Mouse (Mus musculus) CH12.LX (cell line): ENCODE measurements around the gene Ndufv1. TPM values are rescaled to one million over a fixed set of nuclear protein-coding genes. Genes with fewer than 3 reads are reported as not detected.

ENCODE experiments used
- DNase-seq: peaks from one replicate; pipeline ENCODE4 v3.0.0-alpha.2; 2013; ENCODE audit errors: extremely low read depth
- H3K27ac ChIP-seq: 2 replicates; pipeline ENCODE4 v1.5.1; 2012; ENCODE audit warnings: low read depth, mild to moderate bottlenecking, control low read depth, moderate library complexity; ENCODE audit not compliant: insufficient read depth
- H3K27me3 ChIP-seq: replicated peaks from 2 replicates; pipeline ENCODE3; 2012; ENCODE audit warnings: inconsistent platforms
- H3K36me3 ChIP-seq, 2 experiments: replicated peaks in 1 of 2; 2 replicates each; pipeline versions ENCODE3 to v1.6.1; 2012; ENCODE audit warnings: inconsistent platforms in 1 of 2, low read length in 1 of 2, mild to moderate bottlenecking in 1 of 2, mixed read lengths in 1 of 2, moderate library complexity in 1 of 2; ENCODE audit not compliant: control insufficient read depth in 1 of 2, insufficient read depth in 1 of 2
- H3K4me1 ChIP-seq, 2 experiments: 2 replicates each; pipeline ENCODE4 v1.6.1; 2012; ENCODE audit warnings: inconsistent platforms in 1 of 2, moderate library complexity in 1 of 2; ENCODE audit not compliant: insufficient read depth in 2 of 2, control insufficient read depth in 1 of 2
- H3K4me2 ChIP-seq: 2 replicates; pipeline ENCODE4 v1.6.1; 2012; ENCODE audit warnings: low read depth, mild to moderate bottlenecking, control low read depth; ENCODE audit not compliant: poor library complexity, insufficient read depth, severe bottlenecking
- H3K4me3 ChIP-seq, 3 experiments: fragments of 150-350 bp in 1 of 3; sonication (generic) in 1 of 3; replicated peaks in 1 of 3; 2 replicates each; pipeline versions ENCODE3 to v1.5.1; 2011 to 2012; ENCODE audit warnings: low read depth in 2 of 3, low read length in 2 of 3, mild to moderate bottlenecking in 2 of 3, moderate library complexity in 2 of 3, control low read depth in 1 of 3, improper control_type of control experiment in 1 of 3, inconsistent platforms in 1 of 3, mixed read lengths in 1 of 3; ENCODE audit not compliant: poor library complexity in 1 of 3
- H3K79me2 ChIP-seq: replicated peaks from 2 replicates; pipeline ENCODE4 v1.6.1; 2012; ENCODE audit warnings: mild to moderate bottlenecking, moderate library complexity; ENCODE audit not compliant: control insufficient read depth, poor library complexity, insufficient read depth, severe bottlenecking; ENCODE audit errors: extremely low read depth
- H3K9ac ChIP-seq: 2 replicates; pipeline ENCODE4 v1.6.1; 2012; ENCODE audit warnings: low read depth, mild to moderate bottlenecking, control low read depth, moderate library complexity; ENCODE audit not compliant: insufficient read depth
- H3K9me3 ChIP-seq: replicated peaks from 2 replicates; pipeline ENCODE3; 2012; ENCODE audit warnings: low read length, inconsistent platforms, mixed read lengths
- BHLHE40 ChIP-seq: IDR thresholded peaks from 2 replicates; pipeline ENCODE4 v1.6.1; 2011; ENCODE audit warnings: mild to moderate bottlenecking, low read depth, low read length, improper control_type of control experiment
- CHD1 ChIP-seq: IDR thresholded peaks from 2 replicates; pipeline ENCODE4 v1.6.1; 2012; ENCODE audit warnings: low read depth, low read length, improper control_type of control experiment, inconsistent platforms
- CHD2 ChIP-seq: IDR thresholded peaks from 2 replicates; pipeline ENCODE4 v1.6.1; 2011; ENCODE audit warnings: low read length, improper control_type of control experiment
- CTCF ChIP-seq, 2 experiments: IDR thresholded peaks in 1 of 2; conservative IDR thresholded peaks in 1 of 2; 2 replicates each; pipeline ENCODE4 v1.5.1; 2011 to 2012; ENCODE audit warnings: low read depth in 2 of 2, low read length in 2 of 2, improper control_type of control experiment in 1 of 2, inconsistent platforms in 1 of 2, mild to moderate bottlenecking in 1 of 2, moderate library complexity in 1 of 2
- ELF1 ChIP-seq: IDR thresholded peaks from 2 replicates; pipeline ENCODE4 v1.6.1; 2014; ENCODE audit warnings: low read depth, mild to moderate bottlenecking, inconsistent platforms, low read length, improper control_type of control experiment
- EP300 ChIP-seq: IDR thresholded peaks from 2 replicates; pipeline ENCODE4 v1.6.1; 2011; ENCODE audit warnings: low read length, improper control_type of control experiment
- ETS1 ChIP-seq: conservative IDR thresholded peaks from 2 replicates; pipeline ENCODE4 v1.6.1; 2012; ENCODE audit warnings: low read depth, mild to moderate bottlenecking, inconsistent platforms, low read length, improper control_type of control experiment, moderate library complexity
- IRF4 ChIP-seq: IDR thresholded peaks from 2 replicates; pipeline ENCODE4 v1.6.1; 2014; ENCODE audit warnings: low read depth, mild to moderate bottlenecking, inconsistent platforms, low read length, improper control_type of control experiment
- KAT2A ChIP-seq: IDR thresholded peaks from 2 replicates; pipeline ENCODE4 v1.6.1; 2012; ENCODE audit warnings: low read length, improper control_type of control experiment, inconsistent platforms; ENCODE audit not compliant: insufficient replicate concordance
- MAZ ChIP-seq: IDR thresholded peaks from 2 replicates; pipeline ENCODE4 v1.6.1; 2012; ENCODE audit warnings: low read depth, mild to moderate bottlenecking, inconsistent platforms, low read length, improper control_type of control experiment, moderate library complexity
- MXI1 ChIP-seq: IDR thresholded peaks from 2 replicates; pipeline ENCODE4 v1.6.1; 2011; ENCODE audit warnings: mild to moderate bottlenecking, low read depth, low read length, improper control_type of control experiment
- MYC ChIP-seq: IDR thresholded peaks from 2 replicates; pipeline ENCODE4 v1.6.1; 2011; ENCODE audit warnings: low read depth, mild to moderate bottlenecking, improper control_type of control experiment, low read length
- PAX5 ChIP-seq: IDR thresholded peaks from 2 replicates; pipeline ENCODE4 v1.6.1; 2012; ENCODE audit warnings: low read length, inconsistent platforms, mixed read lengths
- POLR2A ChIP-seq: IDR thresholded peaks from 2 replicates; pipeline ENCODE4 v1.6.1; 2011; ENCODE audit warnings: low read depth, mild to moderate bottlenecking, improper control_type of control experiment, low read length
- POLR2AphosphoS2 ChIP-seq: IDR thresholded peaks from 2 replicates; pipeline ENCODE4 v1.6.1; 2011; ENCODE audit warnings: low read depth, low read length, improper control_type of control experiment
- RAD21 ChIP-seq: IDR thresholded peaks from 2 replicates; pipeline ENCODE4 v1.6.1; 2011; ENCODE audit warnings: low read depth, mild to moderate bottlenecking, low read length, improper control_type of control experiment, moderate library complexity
- RCOR1 ChIP-seq: conservative IDR thresholded peaks from 2 replicates; pipeline ENCODE4 v1.6.1; 2012; ENCODE audit warnings: low read depth, mild to moderate bottlenecking, inconsistent platforms, low read length, improper control_type of control experiment
- TBP ChIP-seq: conservative IDR thresholded peaks from 2 replicates; pipeline ENCODE4 v1.6.1; 2011; ENCODE audit warnings: low read depth, low read length, improper control_type of control experiment
- TCF12 ChIP-seq: IDR thresholded peaks from 2 replicates; pipeline ENCODE4 v1.6.1; 2014; ENCODE audit warnings: low read depth, mild to moderate bottlenecking, inconsistent platforms, low read length, improper control_type of control experiment
- UBTF ChIP-seq: IDR thresholded peaks from 2 replicates; pipeline ENCODE4 v1.6.1; 2012; ENCODE audit warnings: low read depth, mild to moderate bottlenecking, inconsistent platforms, low read length, improper control_type of control experiment, moderate library complexity
- USF1 ChIP-seq: IDR thresholded peaks from 2 replicates; pipeline ENCODE4 v1.6.1; 2014; ENCODE audit warnings: low read depth, mild to moderate bottlenecking, inconsistent platforms, low read length, improper control_type of control experiment
- USF2 ChIP-seq: conservative IDR thresholded peaks from 2 replicates; pipeline ENCODE4 v1.6.1; 2011; ENCODE audit warnings: low read depth, low read length, improper control_type of control experiment
- ZC3H11A ChIP-seq: IDR thresholded peaks from 2 replicates; pipeline ENCODE4 v1.6.1; 2012; ENCODE audit warnings: low read depth, mild to moderate bottlenecking, inconsistent platforms, low read length, improper control_type of control experiment
- ZKSCAN1 ChIP-seq: IDR thresholded peaks from 2 replicates; pipeline ENCODE4 v1.6.1; 2012; ENCODE audit warnings: low read depth, inconsistent platforms, low read length, improper control_type of control experiment, borderline replicate concordance
- ZMIZ1 ChIP-seq: IDR thresholded peaks from 2 replicates; pipeline ENCODE4 v1.6.1; 2012; ENCODE audit warnings: low read depth, mild to moderate bottlenecking, inconsistent platforms, low read length, improper control_type of control experiment
- ZNF384 ChIP-seq: IDR thresholded peaks from 2 replicates; pipeline ENCODE4 v1.6.1; 2012; ENCODE audit warnings: low read depth, low read length, improper control_type of control experiment, inconsistent platforms
- dilution Hi-C: fragments of 300-500 bp; cut with MboI; formaldehyde crosslinking; loops from 2 replicates; pipeline ENCODE4 v1.14.3; 2020; ENCODE audit warnings: low sequenced_read_pairs; ENCODE audit not compliant: extremely low pct_unique_long_range_greater_than_20kb, extremely low pct_ligation_motif_present
- in situ Hi-C: fragments of 300-500 bp; cut with MboI; formaldehyde crosslinking; loops from 3 replicates; pipeline ENCODE4 v1.14.3; 2019; ENCODE audit warnings: low sequenced_read_pairs, low pct_ligation_motif_present, low pct_unique_long_range_greater_than_20kb, mixed read lengths
- polyA plus RNA-seq: library from polyadenylated mRNA; unstranded; fragments of >175 nt; gene quantifications from 2 replicates; pipeline ENCODE4 v1.2.1, GENCODE M21; 2012; ENCODE audit warnings: low read depth; ENCODE audit not compliant: insufficient read length
- total RNA-seq, 2 experiments: library from RNA; depleted of rRNA; stranded (reverse); fragments of 300-350 nt in 1 of 2; fragments of >200 nt in 1 of 2; gene quantifications; 2 replicates each; pipeline ENCODE4 v1.2.3; 2012 to 2014

The Ndufv1 gene
- total and polyA plus RNA-seq, 3 experiments: 119 to 183 (median 133) TPM

DNA sequence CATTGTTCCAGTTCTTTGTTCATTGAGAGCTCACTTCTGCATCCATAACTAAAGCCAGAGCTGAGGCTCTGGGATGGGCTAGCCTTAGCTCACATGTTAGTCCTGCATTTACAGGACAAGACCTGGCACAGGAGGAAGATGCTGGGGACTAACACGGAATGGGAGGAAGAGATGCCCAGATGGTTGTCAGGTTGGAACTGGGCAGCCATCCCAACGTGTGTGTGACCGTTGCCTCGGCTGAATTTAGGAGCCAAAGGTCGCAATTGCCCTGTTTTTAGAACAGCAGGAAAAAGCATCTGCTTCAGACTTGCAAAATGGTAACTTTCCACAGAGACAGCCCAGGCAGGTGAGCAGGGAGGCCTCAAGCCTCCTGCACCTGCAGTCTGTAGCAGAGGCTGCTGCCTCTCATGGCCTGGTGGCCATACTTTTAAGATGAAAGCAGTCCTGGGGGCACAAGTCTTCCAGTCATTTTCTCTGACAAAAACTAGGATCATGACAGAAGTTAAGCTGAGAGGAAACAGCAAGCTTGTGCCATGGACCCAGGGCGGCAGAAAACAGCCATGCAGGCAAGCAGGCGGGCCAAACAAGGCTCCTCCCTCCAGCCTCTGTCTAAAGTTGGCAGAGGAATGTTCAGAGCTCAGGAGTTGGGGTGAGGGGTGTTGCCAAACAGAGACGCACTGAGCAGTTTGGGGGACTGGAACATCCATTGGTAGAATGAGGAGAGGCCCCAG, 42.8 kb upstream of the Ndufv1 start:
- no peak for TF ChIP-seq ZMIZ1
- no peak for TF ChIP-seq USF1
- no peak for TF ChIP-seq EP300
- no peak for TF ChIP-seq RAD21
- TF ChIP-seq ZNF384: no peak
- TF ChIP-seq PAX5: no peak
- no peak for TF ChIP-seq ELF1
- TF ChIP-seq CHD1: no peak
- TF ChIP-seq IRF4: no peak
- no peak for TF ChIP-seq CHD2
- TF ChIP-seq POLR2AphosphoS2: no peak
- no peak for TF ChIP-seq UBTF
- no peak for TF ChIP-seq RCOR1
- TF ChIP-seq MAZ: no peak
- no peak for TF ChIP-seq ZC3H11A
- no peak for TF ChIP-seq USF2
- TF ChIP-seq CTCF (conservative IDR thresholded peaks at IDR 0.05 in 1 of 2, IDR thresholded peaks at IDR 0.05 in 1 of 2; ENCODE audit: low read depth in 2 of 2, low read length in 2 of 2): no peak
- TF ChIP-seq ETS1: no peak
- no peak for DNase-seq
- no peaks in the 10 kb centered on the region for H3K27me3 ChIP-seq

DNA sequence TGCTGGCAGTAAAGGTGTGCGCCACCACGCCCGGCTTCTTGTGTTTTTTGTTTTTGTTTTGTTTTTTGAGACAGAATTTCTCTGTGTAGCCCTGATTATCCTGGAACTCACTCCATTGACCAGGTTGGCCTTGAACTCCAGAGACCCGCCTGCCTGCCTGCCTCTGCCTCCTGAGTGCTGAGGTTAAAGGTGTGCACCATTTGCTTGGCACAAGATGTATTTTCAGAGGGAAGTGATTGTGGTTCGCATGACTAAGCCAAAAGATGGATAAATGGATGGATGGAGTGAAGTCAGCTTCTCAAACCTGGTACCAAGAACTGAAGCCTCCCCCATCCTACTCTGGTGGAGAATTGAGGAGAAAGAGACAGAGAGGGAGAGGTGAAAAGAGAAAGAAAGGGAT, 42.0 kb upstream of the Ndufv1 start:
- dilution Hi-C loops: no loop called here

More for the DNA sequence above, 42.8 kb upstream of the Ndufv1 start:
- in situ Hi-C loops: no loop called here
- no peaks in the 10 kb centered on the region for H3K36me3 ChIP-seq
- dilution Hi-C loops: no loop called here
- H3K9ac ChIP-seq: no peak overlapping the region
- H3K4me3 ChIP-seq: no peak overlapping the region
- no peak overlapping the region for H3K27ac ChIP-seq
- H3K79me2 ChIP-seq: no peaks in the 10 kb centered on the region
- H3K4me1 ChIP-seq: peaks cover 24 to 47% of the 10 kb centered on the region in 2 experiments
- peaks cover 2% of the 10 kb centered on the region for H3K9me3 ChIP-seq
- no peak overlapping the region for H3K4me2 ChIP-seq

More for the DNA sequence above, 42.0 kb upstream of the Ndufv1 start:
- no peak for TF ChIP-seq ZKSCAN1
- no peak for TF ChIP-seq USF2
- TF ChIP-seq ETS1: no peak
- TF ChIP-seq ELF1: no peak
- TF ChIP-seq ZC3H11A: no peak
- no peak for TF ChIP-seq KAT2A
- no peak for TF ChIP-seq MYC
- TF ChIP-seq POLR2A: no peak
- no peak for TF ChIP-seq PAX5
- no peak for TF ChIP-seq BHLHE40
- TF ChIP-seq TBP: no peak
- TF ChIP-seq MXI1: no peak
- no peak for TF ChIP-seq CHD2
- no peak for TF ChIP-seq MAZ
- no peak for TF ChIP-seq CTCF (conservative IDR thresholded peaks at IDR 0.05 in 1 of 2, IDR thresholded peaks at IDR 0.05 in 1 of 2; ENCODE audit: low read depth in 2 of 2, low read length in 2 of 2)
- no peak for TF ChIP-seq TCF12
- in situ Hi-C loops: loop anchor here (5.0 kb wide), 2 partner anchors 33 to 37 kb away; no protein-coding TSS in a partner anchor
- no peak for DNase-seq
- Histone ChIP-seq H3K27ac (no peak overlapping the region), H3K79me2 (no peaks in the 10 kb centered on the region), H3K4me2 (no peak overlapping the region), H3K4me1 (peaks cover 24 to 47% of the 10 kb centered on the region in 2 experiments), H3K36me3 (no peaks in the 10 kb centered on the region), H3K9me3 (peaks cover 2% of the 10 kb centered on the region), H3K4me3 (no peak overlapping the region), H3K27me3 (no peaks in the 10 kb centered on the region), H3K9ac (no peak overlapping the region)
